Mouse (Mus musculus) liver, embryonic 11.5 days (tissue): ENCODE data around the gene 4930572O03Rik. TPM values are rescaled to one million over a fixed set of nuclear protein-coding genes. Genes with fewer than 3 reads are reported as not detected.
A peak's percentile ranks its signal among the peaks of the same experiment; 100 is the strongest.
"Not testable (repeated sequence)": the region's sequence is repeated elsewhere in the genome, so short reads cannot be mapped to it uniquely, and the experiment has no call there.

ENCODE experiments used
- ATAC-seq: fragments of 200-750 bp; cut with Nextera tagmentation; replicated peaks from 2 replicates; pipeline ENCODE4 v1.8.0; 2017; ENCODE audit warnings: moderate number of reproducible peaks, mild to moderate bottlenecking, moderate TSS enrichment, moderate library complexity; ENCODE audit not compliant: low FRiP score
- DNase-seq: peaks from one replicate; pipeline ENCODE4 v3.0.0-alpha.2; 2017; ENCODE audit warnings: low spot score
- H3K27ac ChIP-seq: fragments of 300-500 bp; sonication (generic); 2 replicates; pipeline ENCODE4 v1.5.1; 2014; ENCODE audit warnings: mild to moderate bottlenecking, low read depth, low read length, control low read depth
- H3K27me3 ChIP-seq: fragments of 300-500 bp; sonication (generic); replicated peaks from 2 replicates; pipeline ENCODE4 v1.6.1; 2014; ENCODE audit warnings: low read length, mixed read lengths; ENCODE audit not compliant: control insufficient read depth, insufficient read depth
- H3K36me3 ChIP-seq: fragments of 300-500 bp; sonication (generic); 2 replicates; pipeline ENCODE4 v1.6.1; 2014; ENCODE audit warnings: mild to moderate bottlenecking, low read length, moderate library complexity, mixed read lengths; ENCODE audit not compliant: control insufficient read depth, insufficient read depth
- H3K4me1 ChIP-seq: fragments of 300-500 bp; sonication (generic); replicated peaks from 2 replicates; pipeline ENCODE4 v1.6.1; 2014; ENCODE audit warnings: low read length, mixed read lengths; ENCODE audit not compliant: control insufficient read depth, insufficient read depth
- H3K4me2 ChIP-seq: fragments of 300-500 bp; sonication (generic); 2 replicates; pipeline ENCODE4 v1.6.1; 2014; ENCODE audit warnings: mild to moderate bottlenecking, control low read depth, moderate library complexity
- H3K4me3 ChIP-seq: fragments of 300-500 bp; sonication (generic); 2 replicates; pipeline ENCODE4 v1.5.1; 2014; ENCODE audit warnings: low read depth, low read length, control low read depth
- H3K9ac ChIP-seq: fragments of 300-500 bp; sonication (generic); 2 replicates; pipeline ENCODE4 v1.6.1; 2014; ENCODE audit warnings: low read depth, low read length, control low read depth
- H3K9me3 ChIP-seq: fragments of 300-500 bp; sonication (generic); 2 replicates; pipeline ENCODE4 v1.6.1; 2016; ENCODE audit warnings: low read length, inconsistent platforms, mixed read lengths; ENCODE audit not compliant: control insufficient read depth
- WGBS: fragments of 180-500 bp; shearing (Covaris S2); extraction: QIAGEN DNeasy Blood & Tissue Kit; methylation state at CpG from one replicate; pipeline ENCODE4 v1.1.7; 2014; 5-methylcytosine and 5-hydroxymethylcytosine counted together
- polyA plus RNA-seq: library from polyadenylated mRNA; unstranded; fragments of >200 nt; fragmentation: Nextera tagmentation; extraction: Ambion mirVana; gene quantifications from 2 replicates; pipeline ENCODE4 v1.2.1, GENCODE M21; 2014

Gene 4930572O03Rik
- polyA plus RNA-seq, 1 experiment from 2014 or later: not detected

DNA sequence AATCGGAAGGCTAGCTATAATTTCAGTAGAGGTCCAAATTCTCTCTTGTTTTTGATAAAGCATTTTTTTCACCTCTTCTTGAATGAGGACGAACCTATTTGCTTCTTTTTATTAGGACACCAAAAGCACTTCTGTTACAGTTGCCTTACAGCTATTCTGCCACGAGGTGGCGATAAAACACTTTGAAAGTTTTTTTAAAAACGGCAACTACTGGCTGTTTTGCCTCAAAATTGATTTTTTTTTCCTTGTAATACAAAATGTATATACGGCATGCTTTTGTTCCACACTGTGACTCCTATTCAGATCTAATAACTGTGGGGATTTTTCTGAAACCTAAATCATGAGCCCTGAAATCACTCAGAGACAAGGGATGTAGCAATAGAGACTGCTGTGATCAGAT lies 11.2 kb downstream of the 4930572O03Rik start:
- H3K36me3 ChIP-seq, H3K4me3 ChIP-seq, H3K4me1 ChIP-seq, H3K4me2 ChIP-seq, H3K9ac ChIP-seq, H3K27ac ChIP-seq, H3K27me3 ChIP-seq, H3K9me3 ChIP-seq, ATAC-seq, DNase-seq: not testable (repeated sequence)
- WGBS: 24% methylated on average over 6 of the region's 6 CpGs

GRCm38 (mm10) chr5:15637637-15638036 lies 19.2 kb downstream of the 4930572O03Rik start:
- not testable (repeated sequence) for DNase-seq, ATAC-seq

GRCm38 (mm10) chr5:15630068-15630467 lies 26.8 kb downstream of the 4930572O03Rik start:
- H3K27ac ChIP-seq, H3K9ac ChIP-seq, H3K9me3 ChIP-seq, H3K4me1 ChIP-seq, H3K36me3 ChIP-seq, H3K4me3 ChIP-seq, ATAC-seq, DNase-seq, H3K27me3 ChIP-seq, H3K4me2 ChIP-seq: not testable (repeated sequence)
- 30% methylated on average over 5 of the region's 5 CpGs for WGBS

More at GRCm38 (mm10) chr5:15637637-15638036, 19.2 kb downstream of the 4930572O03Rik start:
- H3K27ac ChIP-seq, H3K4me3 ChIP-seq, H3K9me3 ChIP-seq, H3K9ac ChIP-seq, H3K4me2 ChIP-seq, H3K4me1 ChIP-seq, H3K36me3 ChIP-seq, H3K27me3 ChIP-seq: not testable (repeated sequence)
- WGBS: 62% methylated on average over 2 of the region's 2 CpGs

DNA sequence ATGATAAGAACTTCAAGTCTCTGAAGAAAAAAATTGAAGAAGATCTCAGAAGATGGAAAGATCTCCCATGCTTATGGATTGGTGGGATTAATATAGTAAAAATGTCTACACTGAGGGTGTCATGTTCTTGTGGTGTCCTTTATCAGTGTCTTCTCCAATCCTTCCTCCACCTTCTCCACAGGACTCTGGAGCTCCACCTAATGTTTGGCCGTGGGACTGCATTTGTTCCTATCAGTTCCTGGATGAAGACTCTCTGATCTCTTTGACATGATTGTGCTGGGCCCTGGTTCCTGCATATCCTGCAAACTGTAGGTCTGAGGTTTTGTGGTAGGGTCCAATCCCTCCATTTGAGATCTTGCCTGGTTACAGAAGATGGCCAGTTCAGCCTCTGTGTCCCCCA lies 28.7 kb downstream of the 4930572O03Rik start:
- H3K4me1 ChIP-seq, H3K9me3 ChIP-seq, DNase-seq, H3K27me3 ChIP-seq, H3K4me2 ChIP-seq, H3K9ac ChIP-seq, H3K36me3 ChIP-seq, H3K27ac ChIP-seq, ATAC-seq, H3K4me3 ChIP-seq: not testable (repeated sequence)
- WGBS: 29% methylated on average over 1 of the region's 1 CpGs

- ATAC-seq, H3K4me2 ChIP-seq, H3K27ac ChIP-seq, H3K9me3 ChIP-seq, DNase-seq, H3K36me3 ChIP-seq, H3K4me1 ChIP-seq, H3K27me3 ChIP-seq, H3K4me3 ChIP-seq, H3K9ac ChIP-seq: not testable (repeated sequence)
- WGBS: 52% methylated on average over 1 of the region's 1 CpGs
These were observed 38.1 kb downstream of the 4930572O03Rik start, which contains the start of gene Speer4d for GRCm38 (mm10) chr5:15618764-15619163. Speer4d (plus strand) TSS chr5:15619064.

GRCm38 (mm10) chr5:15616195-15616594 lies 40.7 kb downstream of the 4930572O03Rik start:
- not testable (repeated sequence) for H3K27me3 ChIP-seq, H3K36me3 ChIP-seq, H3K4me2 ChIP-seq, H3K9me3 ChIP-seq, DNase-seq, H3K4me1 ChIP-seq, H3K9ac ChIP-seq, ATAC-seq, H3K27ac ChIP-seq, H3K4me3 ChIP-seq
- WGBS: 73% methylated on average over 3 of the region's 3 CpGs

- WGBS: 4% methylated on average over 1 of the region's 1 CpGs
- not testable (repeated sequence) for DNase-seq, H3K27ac ChIP-seq
These were observed 46.2 kb downstream of the 4930572O03Rik start for GRCm38 (mm10) chr5:15610695-15611094.

GRCm38 (mm10) chr5:15606677-15607076 lies 50.2 kb downstream of the 4930572O03Rik start:
- 65% methylated on average over 6 of the region's 6 CpGs for WGBS
- H3K9ac ChIP-seq, H3K36me3 ChIP-seq, H3K4me2 ChIP-seq, H3K4me3 ChIP-seq, H3K4me1 ChIP-seq, H3K9me3 ChIP-seq, DNase-seq, H3K27ac ChIP-seq, H3K27me3 ChIP-seq: not testable (repeated sequence)
- peak; percentile 65 for ATAC-seq

More at GRCm38 (mm10) chr5:15610695-15611094, 46.2 kb downstream of the 4930572O03Rik start:
- H3K4me2 ChIP-seq, H3K4me1 ChIP-seq, H3K4me3 ChIP-seq, H3K9ac ChIP-seq, H3K36me3 ChIP-seq, H3K27me3 ChIP-seq, H3K9me3 ChIP-seq, ATAC-seq: not testable (repeated sequence)

GRCm38 (mm10) chr5:15603585-15603984 lies 53.3 kb downstream of the 4930572O03Rik start:
- not testable (repeated sequence) for H3K4me2 ChIP-seq, H3K4me1 ChIP-seq, H3K9me3 ChIP-seq, ATAC-seq, H3K36me3 ChIP-seq, H3K9ac ChIP-seq, H3K27ac ChIP-seq, H3K4me3 ChIP-seq, H3K27me3 ChIP-seq, DNase-seq
- 64% methylated on average over 8 of the region's 8 CpGs for WGBS
